Mouse (Mus musculus): ENCODE measurements around the gene Tmem132c. TPM values are rescaled to one million over a fixed set of nuclear protein-coding genes. Genes with fewer than 3 reads are reported as not detected.

Gene Tmem132c
- polyA plus RNA-seq, 1 experiment = 0.20 TPM

DNA sequence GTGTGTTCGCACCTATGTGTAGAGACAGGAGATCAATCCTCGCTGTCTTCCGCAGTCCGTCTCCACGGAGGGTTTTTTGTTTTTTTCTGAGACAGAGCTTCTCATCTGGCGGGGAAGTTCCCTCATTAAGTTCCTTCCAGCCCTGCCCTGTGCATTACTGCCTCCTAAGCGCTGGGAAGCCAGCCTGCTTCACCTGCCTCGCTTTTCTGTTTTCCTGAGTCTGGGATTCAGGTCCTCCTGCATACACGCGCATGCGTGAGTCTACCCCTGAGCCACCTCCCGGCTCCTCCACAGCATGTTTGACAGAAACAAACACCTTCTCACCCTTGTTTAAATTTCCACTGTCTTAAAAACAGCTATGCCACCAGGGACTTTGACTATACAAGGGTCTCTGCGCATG, 2.0 kb downstream of the Tmem132c start:
- H3K27me3 ChIP-seq (ENCODE audit: control insufficient read depth, insufficient read depth, low read length) = peaks cover 2% of the 10 kb centered on the region
- H3K4me1 ChIP-seq (ENCODE audit: control insufficient read depth, insufficient read depth, low read length) = peaks cover 11% of the 10 kb centered on the region
- TF ChIP-seq POLR2A (IDR thresholded peaks at IDR 0.05; ENCODE audit: control insufficient read depth, low read depth, low read length) = no peak
- TF ChIP-seq CTCF (IDR thresholded peaks at IDR 0.05; ENCODE audit: control insufficient read depth, insufficient read depth, insufficient replicate concordance, low read depth, low read length) = no peak
- H3K4me3 ChIP-seq (ENCODE audit: control insufficient read depth, low read depth, low read length) = peak overlapping the region; percentile 1; the same call in 1 of the 2 replicates
- H3K36me3 ChIP-seq (ENCODE audit: control insufficient read depth, insufficient read depth, low read length) = no peaks in the 10 kb centered on the region
- no peak overlapping the region for H3K27ac ChIP-seq (ENCODE audit: control insufficient read depth, insufficient read depth, low read depth, low read length)

DNA sequence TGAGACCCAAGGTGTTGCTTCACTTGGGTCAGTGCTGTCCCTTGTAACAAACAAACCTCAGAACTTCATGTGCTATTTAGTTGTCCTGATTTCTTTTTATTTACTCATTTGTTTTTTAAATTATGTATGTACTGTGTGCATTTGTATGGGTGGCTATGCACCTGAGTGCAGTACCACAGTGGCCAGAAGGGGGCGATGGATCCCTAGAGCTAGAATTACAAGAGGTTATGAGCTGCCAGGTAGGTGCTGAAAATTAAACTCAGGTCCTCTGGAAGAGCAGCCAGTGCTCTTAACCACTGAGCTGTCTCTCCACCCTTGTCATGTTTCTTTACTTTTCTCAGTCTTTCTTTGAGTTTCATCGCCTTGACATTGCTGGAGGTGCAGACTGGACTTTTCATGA, 11.7 kb downstream of the Tmem132c start:
- no peaks in the 10 kb centered on the region for H3K4me1 ChIP-seq (ENCODE audit: control insufficient read depth, insufficient read depth, low read length)
- TF ChIP-seq POLR2A (IDR thresholded peaks at IDR 0.05; ENCODE audit: control insufficient read depth, low read depth, low read length) = no peak
- peak; percentile 65; the same call in 1 of the 2 replicates for TF ChIP-seq CTCF (IDR thresholded peaks at IDR 0.05; ENCODE audit: control insufficient read depth, insufficient read depth, insufficient replicate concordance, low read depth, low read length)
- H3K4me3 ChIP-seq (ENCODE audit: control insufficient read depth, low read depth, low read length) = no peak overlapping the region
- H3K27me3 ChIP-seq (ENCODE audit: control insufficient read depth, insufficient read depth, low read length) = no peaks in the 10 kb centered on the region
- no peaks in the 10 kb centered on the region for H3K36me3 ChIP-seq (ENCODE audit: control insufficient read depth, insufficient read depth, low read length)
- H3K27ac ChIP-seq (ENCODE audit: control insufficient read depth, insufficient read depth, low read depth, low read length) = no peak overlapping the region

DNA sequence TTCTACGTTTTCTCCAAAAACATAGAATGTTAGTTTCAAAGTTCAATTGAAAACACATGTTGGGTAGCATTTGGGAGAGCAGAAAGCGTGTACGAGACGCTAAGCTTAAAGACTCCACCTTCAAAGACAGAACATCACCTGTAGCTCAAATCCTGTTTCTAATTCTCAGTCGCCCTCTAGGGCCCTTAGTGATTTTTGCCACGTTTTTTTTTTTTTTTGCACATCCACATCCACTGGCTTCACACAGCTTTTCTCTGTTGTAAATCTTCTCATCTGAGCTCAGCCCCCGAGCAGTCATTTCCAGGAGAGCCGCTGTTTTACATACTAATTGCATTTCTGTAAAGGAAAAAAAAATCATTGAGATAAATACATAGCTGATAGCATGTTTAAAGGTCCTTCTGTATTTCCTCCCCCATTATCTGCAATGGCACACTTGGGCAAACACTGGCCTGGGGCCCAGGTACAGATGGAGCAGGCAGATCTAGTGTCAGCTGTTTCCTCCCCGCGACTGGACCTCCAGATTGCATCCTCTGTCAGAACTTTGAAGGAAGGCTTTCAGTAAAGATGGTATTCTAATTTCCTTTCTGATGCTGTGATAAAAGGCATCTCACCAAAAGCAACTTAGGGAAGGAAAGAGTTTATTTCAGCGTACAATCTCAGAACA, 15.5 kb downstream of the Tmem132c start:
- Histone ChIP-seq H3K27me3 (ENCODE audit: control insufficient read depth, insufficient read depth, low read length) (no peaks in the 10 kb centered on the region), H3K36me3 (ENCODE audit: control insufficient read depth, insufficient read depth, low read length) (no peaks in the 10 kb centered on the region), H3K27ac (ENCODE audit: control insufficient read depth, insufficient read depth, low read depth, low read length) (no peak overlapping the region), H3K4me1 (ENCODE audit: control insufficient read depth, insufficient read depth, low read length) (no peaks in the 10 kb centered on the region), H3K4me3 (ENCODE audit: control insufficient read depth, low read depth, low read length) (no peak overlapping the region)
- TF ChIP-seq CTCF (IDR thresholded peaks at IDR 0.05; ENCODE audit: control insufficient read depth, insufficient read depth, insufficient replicate concordance, low read depth, low read length) (no peak), POLR2A (IDR thresholded peaks at IDR 0.05; ENCODE audit: control insufficient read depth, low read depth, low read length) (no peak)

DNA sequence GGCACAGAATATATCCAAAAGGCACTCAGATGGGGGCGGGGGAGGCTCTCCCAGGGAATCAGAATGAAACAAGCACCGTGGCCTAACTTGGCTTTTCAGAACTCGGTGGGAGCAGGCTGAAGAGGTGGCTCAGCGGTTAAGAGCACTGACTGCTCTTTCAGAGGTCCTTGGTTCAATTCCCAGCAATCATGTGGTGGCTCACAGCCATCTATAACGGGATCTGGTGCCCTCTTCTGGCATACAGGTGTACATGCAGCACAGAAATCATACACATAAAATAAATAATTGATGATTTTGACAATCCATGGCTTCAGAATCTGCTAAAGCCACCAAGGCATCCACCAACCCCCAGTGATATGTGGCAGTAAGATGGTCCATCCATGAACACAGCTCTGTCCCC, 20.5 kb downstream of the Tmem132c start:
- Histone ChIP-seq H3K27ac (ENCODE audit: control insufficient read depth, insufficient read depth, low read depth, low read length) (no peak overlapping the region), H3K27me3 (ENCODE audit: control insufficient read depth, insufficient read depth, low read length) (no peaks in the 10 kb centered on the region), H3K4me3 (ENCODE audit: control insufficient read depth, low read depth, low read length) (no peak overlapping the region), H3K36me3 (ENCODE audit: control insufficient read depth, insufficient read depth, low read length) (no peaks in the 10 kb centered on the region), H3K4me1 (ENCODE audit: control insufficient read depth, insufficient read depth, low read length) (no peaks in the 10 kb centered on the region)
- TF ChIP-seq POLR2A (IDR thresholded peaks at IDR 0.05; ENCODE audit: control insufficient read depth, low read depth, low read length) (no peak), CTCF (IDR thresholded peaks at IDR 0.05; ENCODE audit: control insufficient read depth, insufficient read depth, insufficient replicate concordance, low read depth, low read length) (no peak)

DNA sequence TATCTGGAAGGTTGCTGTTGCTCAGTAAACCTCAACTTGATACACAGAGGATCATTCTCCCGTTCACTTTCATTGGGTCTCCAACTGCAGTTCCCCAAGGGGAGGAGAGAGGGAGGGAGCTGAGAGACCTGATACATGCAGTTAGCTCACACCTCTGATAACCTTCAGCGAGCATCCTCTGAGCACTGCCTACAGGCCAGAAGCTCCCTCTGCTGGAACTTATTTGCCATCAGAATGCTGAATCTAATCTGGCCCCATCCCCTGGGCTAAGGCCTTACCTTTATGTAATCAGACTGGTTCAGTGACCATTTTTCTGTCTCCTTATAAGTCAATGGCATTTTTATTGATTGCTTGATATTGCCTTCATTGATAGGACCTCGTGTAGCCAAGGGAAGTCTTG, 29.5 kb downstream of the Tmem132c start:
- H3K4me3 ChIP-seq (ENCODE audit: control insufficient read depth, low read depth, low read length) = no peak overlapping the region
- no peaks in the 10 kb centered on the region for H3K4me1 ChIP-seq (ENCODE audit: control insufficient read depth, insufficient read depth, low read length)
- TF ChIP-seq POLR2A (IDR thresholded peaks at IDR 0.05; ENCODE audit: control insufficient read depth, low read depth, low read length) = no peak
- no peak for TF ChIP-seq CTCF (IDR thresholded peaks at IDR 0.05; ENCODE audit: control insufficient read depth, insufficient read depth, insufficient replicate concordance, low read depth, low read length)
- H3K36me3 ChIP-seq (ENCODE audit: control insufficient read depth, insufficient read depth, low read length) = no peaks in the 10 kb centered on the region
- no peaks in the 10 kb centered on the region for H3K27me3 ChIP-seq (ENCODE audit: control insufficient read depth, insufficient read depth, low read length)
- no peak overlapping the region for H3K27ac ChIP-seq (ENCODE audit: control insufficient read depth, insufficient read depth, low read depth, low read length)

DNA sequence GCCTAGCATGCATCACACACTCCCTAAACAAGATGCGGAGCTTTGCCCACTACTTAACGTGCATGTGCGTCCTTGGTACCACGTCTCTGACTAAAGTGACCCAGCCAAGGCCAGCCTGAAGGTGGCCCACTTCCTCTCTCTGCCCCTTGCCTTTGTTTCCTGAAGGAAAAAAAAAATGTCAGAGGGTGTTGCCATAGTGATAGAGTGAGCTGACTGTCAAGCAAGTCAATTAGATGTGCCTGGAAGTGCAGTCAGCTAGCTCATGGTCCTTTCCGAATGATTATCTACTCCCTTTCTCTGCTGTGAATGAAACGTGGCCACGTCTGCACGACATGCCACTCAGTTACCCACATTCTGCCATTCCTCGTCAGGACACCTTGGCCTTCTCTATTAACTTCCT, 37.9 kb downstream of the Tmem132c start:
- no peaks in the 10 kb centered on the region for H3K36me3 ChIP-seq (ENCODE audit: control insufficient read depth, insufficient read depth, low read length)
- TF ChIP-seq POLR2A (IDR thresholded peaks at IDR 0.05; ENCODE audit: control insufficient read depth, low read depth, low read length) (no peak), CTCF (IDR thresholded peaks at IDR 0.05; ENCODE audit: control insufficient read depth, insufficient read depth, insufficient replicate concordance, low read depth, low read length) (no peak)
- no peaks in the 10 kb centered on the region; the same call in 1 of the 2 replicates for H3K4me1 ChIP-seq (ENCODE audit: control insufficient read depth, insufficient read depth, low read length)
- H3K27me3 ChIP-seq (ENCODE audit: control insufficient read depth, insufficient read depth, low read length) = no peaks in the 10 kb centered on the region
- H3K4me3 ChIP-seq (ENCODE audit: control insufficient read depth, low read depth, low read length) = peak overlapping the region; percentile 77
- H3K27ac ChIP-seq (ENCODE audit: control insufficient read depth, insufficient read depth, low read depth, low read length) = no peak overlapping the region

DNA sequence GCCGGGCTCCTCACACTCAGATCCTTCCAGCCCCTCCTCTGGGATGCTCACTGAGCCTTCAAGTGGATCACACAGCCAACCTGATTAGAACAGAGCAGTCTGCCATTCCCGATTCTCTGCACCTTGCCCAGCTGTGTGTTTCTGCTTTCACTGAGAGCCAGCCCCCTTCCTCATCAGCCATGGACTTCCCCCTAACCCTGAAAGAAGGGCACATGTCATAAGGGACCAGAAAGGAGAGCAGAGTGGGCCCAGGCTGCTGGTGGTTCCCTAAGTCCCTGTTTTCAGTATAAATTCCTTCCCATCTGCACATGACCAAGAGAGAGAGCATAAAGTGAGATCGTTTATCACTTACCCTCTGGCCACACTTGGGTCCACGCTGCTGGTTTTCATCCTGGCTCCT, 39.6 kb downstream of the Tmem132c start:
- Histone ChIP-seq H3K4me3 (ENCODE audit: control insufficient read depth, low read depth, low read length) (peak overlapping the region; percentile 77), H3K4me1 (ENCODE audit: control insufficient read depth, insufficient read depth, low read length) (no peaks in the 10 kb centered on the region; the same call in 1 of the 2 replicates), H3K27me3 (ENCODE audit: control insufficient read depth, insufficient read depth, low read length) (no peaks in the 10 kb centered on the region), H3K36me3 (ENCODE audit: control insufficient read depth, insufficient read depth, low read length) (no peaks in the 10 kb centered on the region), H3K27ac (ENCODE audit: control insufficient read depth, insufficient read depth, low read depth, low read length) (no peak overlapping the region)
- TF ChIP-seq CTCF (IDR thresholded peaks at IDR 0.05; ENCODE audit: control insufficient read depth, insufficient read depth, insufficient replicate concordance, low read depth, low read length) (no peak), POLR2A (IDR thresholded peaks at IDR 0.05; ENCODE audit: control insufficient read depth, low read depth, low read length) (no peak)

All from testis, adult 2 months (tissue).